Mouse (Mus musculus) olfactory bulb, adult 2 months (tissue): ENCODE data around the gene Phactr1.

Experiments used
- CTCF ChIP-seq: fragments of 200-500 bp; IDR thresholded peaks from 2 replicates; pipeline ENCODE4 v1.5.1; 2012; ENCODE audit warnings: low read depth, mild to moderate bottlenecking, low read length, moderate library complexity; ENCODE audit not compliant: insufficient read depth
- POLR2A ChIP-seq: fragments of 200-500 bp; IDR thresholded peaks from 2 replicates; pipeline ENCODE4 v1.6.1; 2012; ENCODE audit warnings: mild to moderate bottlenecking, low read depth, low read length, moderate library complexity; ENCODE audit not compliant: insufficient read depth

DNA sequence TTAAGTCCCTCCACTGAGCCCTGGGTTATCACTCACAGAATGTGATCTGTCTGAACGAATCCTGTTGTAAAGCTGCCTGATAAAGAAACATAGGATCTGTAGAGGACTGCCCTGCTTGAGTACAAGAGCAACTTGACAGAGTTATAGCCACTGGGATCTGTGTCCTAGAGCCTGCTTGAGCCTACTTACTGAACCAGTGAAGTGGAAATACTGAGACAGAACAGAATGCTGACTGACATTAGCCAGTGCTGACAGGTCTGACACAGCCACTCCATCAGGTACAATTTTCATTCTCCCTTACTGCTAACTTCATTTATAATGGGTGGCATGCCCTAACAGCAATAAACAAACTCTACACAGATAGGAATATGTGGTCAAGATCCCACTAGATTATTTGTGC is 40.2 kb downstream of the Phactr1 start:
- no peak for TF ChIP-seq POLR2A
- TF ChIP-seq CTCF = no peak
